Mouse (Mus musculus) midbrain, embryonic 12.5 days (tissue): Measurements from ENCODE around the gene Rgr. TPM values are rescaled to one million over a fixed set of nuclear protein-coding genes. Genes with fewer than 3 reads are reported as not detected.

Experiments
- ATAC-seq: fragments of 200-750 bp; cut with Nextera tagmentation; 2 replicates; pipeline ENCODE4 v1.8.0; 2017; ENCODE audit warnings: low read depth, moderate TSS enrichment, moderate library complexity; ENCODE audit not compliant: low FRiP score
- H3K27ac ChIP-seq: fragments of 300-500 bp; sonication (generic); replicated peaks from 2 replicates; pipeline ENCODE4 v1.5.1; 2016; ENCODE audit warnings: mild to moderate bottlenecking
- H3K27me3 ChIP-seq: fragments of 300-500 bp; sonication (generic); 2 replicates; pipeline ENCODE4 v1.6.1; 2016; ENCODE audit warnings: mild to moderate bottlenecking
- H3K36me3 ChIP-seq: fragments of 300-500 bp; sonication (generic); 2 replicates; pipeline ENCODE4 v1.6.1; 2016
- H3K4me1 ChIP-seq: fragments of 300-500 bp; sonication (generic); 2 replicates; pipeline ENCODE4 v1.6.1; 2016
- H3K4me2 ChIP-seq: fragments of 300-500 bp; sonication (generic); replicated peaks from 2 replicates; pipeline ENCODE4 v1.6.1; 2016; ENCODE audit warnings: mild to moderate bottlenecking, moderate library complexity
- H3K4me3 ChIP-seq: fragments of 300-500 bp; sonication (generic); 2 replicates; pipeline ENCODE4 v1.5.1; 2016; ENCODE audit warnings: mild to moderate bottlenecking
- H3K9ac ChIP-seq: fragments of 300-500 bp; sonication (generic); replicated peaks from 2 replicates; pipeline ENCODE4 v1.6.1; 2016; ENCODE audit warnings: mild to moderate bottlenecking, moderate library complexity
- H3K9me3 ChIP-seq: fragments of 300-500 bp; sonication (generic); 2 replicates; pipeline ENCODE4 v1.6.1; 2016; ENCODE audit warnings: mild to moderate bottlenecking
- WGBS: fragments of 180-500 bp; shearing (Covaris S2); methylation state at CpG from one replicate; pipeline ENCODE4 v1.1.7; 2016; 5-methylcytosine and 5-hydroxymethylcytosine counted together
- polyA plus RNA-seq: library from polyadenylated mRNA; unstranded; fragments of >200 nt; fragmentation: Nextera tagmentation; extraction: Ambion mirVana; gene quantifications from 2 replicates; pipeline ENCODE4 v1.2.1, GENCODE M21; 2016

The Rgr gene
- polyA plus RNA-seq, result not detected in 2 replicates

- no peaks in the 10 kb centered on the region; the same call in 1 of the 2 replicates for H3K4me1 ChIP-seq
- no peak within 1 kb of the TSS for H3K9ac ChIP-seq
- H3K4me2 ChIP-seq, result no peak within 1 kb of the TSS
- no peaks in the 10 kb centered on the region for H3K27me3 ChIP-seq
- WGBS, result 18% methylated on average over 1 of the region's 1 CpGs
- ATAC-seq, result no peak
- H3K9me3 ChIP-seq, result no peaks in the 10 kb centered on the region
- no peak within 1 kb of the TSS for H3K27ac ChIP-seq
- H3K36me3 ChIP-seq, result no peaks in the 10 kb centered on the region
- no peak within 1 kb of the TSS for H3K4me3 ChIP-seq
Observed at GRCm38 (mm10) chr14:37048914-37049410, at the start of gene Rgr. Rgr (minus strand) TSS chr14:37048964.

- H3K9me3 ChIP-seq, result no peaks in the 10 kb centered on the region
- peak; percentile 85 for ATAC-seq
- H3K36me3 ChIP-seq, result no peaks in the 10 kb centered on the region
- H3K4me3 ChIP-seq, result peak within 1 kb of the TSS; percentile 40
- peaks cover 29% of the 10 kb centered on the region for H3K27me3 ChIP-seq
- WGBS, result under 1% methylated on average over 28 of the region's 30 CpGs
- no peak within 1 kb of the TSS for H3K27ac ChIP-seq
- H3K9ac ChIP-seq, result peak within 1 kb of the TSS; percentile 24
- H3K4me2 ChIP-seq, result peak within 1 kb of the TSS; percentile 76
- peaks cover 8% of the 10 kb centered on the region for H3K4me1 ChIP-seq
Observed at GRCm38 (mm10) chr14:37097956-37098530, 49.3 kb upstream of the Rgr start, which contains the start of gene Cdhr1. Cdhr1 (minus strand) TSS chr14:37098347.

- Histone ChIP-seq H3K9me3 (no peaks in the 10 kb centered on the region), H3K4me3 (no peak overlapping the region), H3K4me2 (no peak overlapping the region), H3K27ac (no peak overlapping the region), H3K36me3 (no peaks in the 10 kb centered on the region), H3K9ac (no peak overlapping the region), H3K4me1 (peaks cover 8% of the 10 kb centered on the region), H3K27me3 (peaks cover 29% of the 10 kb centered on the region)
- 92% methylated on average over 4 of the region's 4 CpGs for WGBS
- no peak for ATAC-seq
Observed at GRCm38 (mm10) chr14:37095556-37095955, 46.8 kb upstream of the Rgr start.

- 77% methylated on average over 6 of the region's 6 CpGs for WGBS
- H3K36me3 ChIP-seq, result no peaks in the 10 kb centered on the region
Observed at GRCm38 (mm10) chr14:37094436-37094835, 45.7 kb upstream of the Rgr start.

GRCm38 (mm10) chr14:37083755-37084154 lies 35.0 kb upstream of the Rgr start:
- H3K36me3 ChIP-seq, result no peaks in the 10 kb centered on the region
- no peaks in the 10 kb centered on the region for H3K27me3 ChIP-seq
- no peak overlapping the region for H3K4me2 ChIP-seq
- no peak overlapping the region for H3K9ac ChIP-seq
- H3K4me3 ChIP-seq, result no peak overlapping the region
- no peaks in the 10 kb centered on the region for H3K9me3 ChIP-seq
- no peak overlapping the region for H3K27ac ChIP-seq
- ATAC-seq, result no peak
- WGBS, result 33% methylated on average over 4 of the region's 4 CpGs
- H3K4me1 ChIP-seq, result 0 out of 2 replicates have a peak, but pooled peaks cover 5% of the 10 kb centered on the region

More at GRCm38 (mm10) chr14:37094436-37094835, 45.7 kb upstream of the Rgr start:
- peaks cover 28% of the 10 kb centered on the region for H3K27me3 ChIP-seq
- H3K4me2 ChIP-seq, result no peak overlapping the region
- H3K27ac ChIP-seq, result no peak overlapping the region
- peaks cover 8% of the 10 kb centered on the region for H3K4me1 ChIP-seq
- ATAC-seq, result no peak
- no peak overlapping the region for H3K4me3 ChIP-seq
- H3K9me3 ChIP-seq, result no peaks in the 10 kb centered on the region
- no peak overlapping the region for H3K9ac ChIP-seq

GRCm38 (mm10) chr14:37080724-37081123 lies 32.0 kb upstream of the Rgr start:
- H3K9me3 ChIP-seq, result no peaks in the 10 kb centered on the region
- ATAC-seq, result no peak
- 92% methylated on average over 1 of the region's 1 CpGs for WGBS

GRCm38 (mm10) chr14:37068516-37068915 lies 19.8 kb upstream of the Rgr start:
- H3K4me2 ChIP-seq, result no peak overlapping the region
- ATAC-seq, result no peak
- no peak overlapping the region for H3K27ac ChIP-seq
- H3K9ac ChIP-seq, result no peak overlapping the region
- no peaks in the 10 kb centered on the region for H3K27me3 ChIP-seq
- no peaks in the 10 kb centered on the region for H3K36me3 ChIP-seq
- H3K4me3 ChIP-seq, result no peak overlapping the region
- H3K4me1 ChIP-seq, result no peaks in the 10 kb centered on the region
- WGBS, result 19% methylated on average over 9 of the region's 9 CpGs
- no peaks in the 10 kb centered on the region for H3K9me3 ChIP-seq

More at GRCm38 (mm10) chr14:37080724-37081123, 32.0 kb upstream of the Rgr start:
- Histone ChIP-seq H3K9ac (no peak overlapping the region), H3K4me2 (no peak overlapping the region), H3K27ac (no peak overlapping the region), H3K36me3 (no peaks in the 10 kb centered on the region), H3K27me3 (no peaks in the 10 kb centered on the region), H3K4me3 (no peak overlapping the region), H3K4me1 (0 out of 2 replicates have a peak, but pooled peaks cover 5% of the 10 kb centered on the region)

GRCm38 (mm10) chr14:37067629-37068028 lies 18.9 kb upstream of the Rgr start, which contains the start of gene Lrit2:
Lrit2 (plus strand) TSS chr14:37067929.
- Histone ChIP-seq H3K4me3 (no peak within 1 kb of the TSS), H3K9me3 (no peaks in the 10 kb centered on the region), H3K4me2 (no peak within 1 kb of the TSS), H3K27me3 (no peaks in the 10 kb centered on the region), H3K4me1 (no peaks in the 10 kb centered on the region), H3K9ac (no peak within 1 kb of the TSS), H3K36me3 (no peaks in the 10 kb centered on the region), H3K27ac (no peak within 1 kb of the TSS)
- WGBS, result 80% methylated on average over 5 of the region's 5 CpGs
- no peak for ATAC-seq

- Histone ChIP-seq H3K9ac (no peak overlapping the region), H3K4me3 (no peak overlapping the region), H3K27me3 (no peaks in the 10 kb centered on the region), H3K9me3 (no peaks in the 10 kb centered on the region), H3K4me1 (no peaks in the 10 kb centered on the region), H3K27ac (no peak overlapping the region), H3K4me2 (no peak overlapping the region), H3K36me3 (no peaks in the 10 kb centered on the region)
- 66% methylated on average over 2 of the region's 2 CpGs for WGBS
- no peak for ATAC-seq
Observed at GRCm38 (mm10) chr14:37066636-37067035, 17.9 kb upstream of the Rgr start.

GRCm38 (mm10) chr14:37064849-37065248 lies 16.1 kb upstream of the Rgr start:
- ATAC-seq, result no peak
- no peak overlapping the region for H3K4me3 ChIP-seq
- no peak overlapping the region for H3K27ac ChIP-seq
- no peaks in the 10 kb centered on the region for H3K4me1 ChIP-seq
- 59% methylated on average over 2 of the region's 2 CpGs for WGBS
- H3K4me2 ChIP-seq, result no peak overlapping the region
- no peaks in the 10 kb centered on the region for H3K9me3 ChIP-seq
- no peaks in the 10 kb centered on the region for H3K36me3 ChIP-seq
- H3K27me3 ChIP-seq, result no peaks in the 10 kb centered on the region
- no peak overlapping the region for H3K9ac ChIP-seq

GRCm38 (mm10) chr14:37034432-37034831 lies 14.3 kb downstream of the Rgr start:
- Histone ChIP-seq H3K27me3 (no peaks in the 10 kb centered on the region), H3K9me3 (no peaks in the 10 kb centered on the region), H3K27ac (no peak overlapping the region), H3K4me3 (no peak overlapping the region), H3K36me3 (no peaks in the 10 kb centered on the region), H3K4me2 (no peak overlapping the region), H3K4me1 (no peaks in the 10 kb centered on the region), H3K9ac (no peak overlapping the region)
- WGBS, result 57% methylated on average over 5 of the region's 5 CpGs
- no peak for ATAC-seq

- no peak overlapping the region for H3K9ac ChIP-seq
- H3K27me3 ChIP-seq, result no peaks in the 10 kb centered on the region
- H3K4me2 ChIP-seq, result no peak overlapping the region
- no peak overlapping the region for H3K27ac ChIP-seq
- H3K4me1 ChIP-seq, result no peaks in the 10 kb centered on the region
- peak; percentile 63; the same call in 1 of the 2 replicates for ATAC-seq
- no peaks in the 10 kb centered on the region for H3K9me3 ChIP-seq
- H3K4me3 ChIP-seq, result no peak overlapping the region
- WGBS, result 23% methylated on average over 7 of the region's 7 CpGs
- H3K36me3 ChIP-seq, result no peaks in the 10 kb centered on the region
Observed at GRCm38 (mm10) chr14:37033241-37033640, 15.5 kb downstream of the Rgr start.
